Mouse (Mus musculus) hindbrain, embryonic 11.5 days (tissue): ENCODE data around the gene Ccnjl. TPM values are rescaled to one million over a fixed set of nuclear protein-coding genes. Genes with fewer than 3 reads are reported as not detected.

Source experiments
- ATAC-seq: fragments of 200-750 bp; cut with Nextera tagmentation; 2 replicates; pipeline ENCODE4 v1.8.0; 2017; ENCODE audit warnings: mild to moderate bottlenecking, moderate TSS enrichment, moderate library complexity; ENCODE audit not compliant: low FRiP score
- DNase-seq: peaks from one replicate; pipeline ENCODE4 v3.0.0-alpha.2; 2015; ENCODE audit warnings: low spot score
- H3K27ac ChIP-seq: fragments of 300-500 bp; sonication (generic); 2 replicates; pipeline ENCODE4 v1.5.1; 2014; ENCODE audit warnings: mild to moderate bottlenecking, low read depth, low read length
- H3K27me3 ChIP-seq: fragments of 300-500 bp; sonication (generic); 2 replicates; pipeline ENCODE4 v1.6.1; 2014; ENCODE audit warnings: mild to moderate bottlenecking, low read length, moderate library complexity, mixed read lengths; ENCODE audit not compliant: control insufficient read depth, insufficient read depth
- H3K36me3 ChIP-seq: fragments of 300-500 bp; sonication (generic); 2 replicates; pipeline ENCODE4 v1.6.1; 2014; ENCODE audit warnings: mild to moderate bottlenecking, low read length, moderate library complexity, mixed read lengths; ENCODE audit not compliant: control insufficient read depth, insufficient read depth
- H3K4me1 ChIP-seq: fragments of 300-500 bp; sonication (generic); replicated peaks from 2 replicates; pipeline ENCODE4 v1.6.1; 2014; ENCODE audit warnings: low read length, mixed read lengths; ENCODE audit not compliant: control insufficient read depth, insufficient read depth
- H3K4me2 ChIP-seq: fragments of 300-500 bp; sonication (generic); replicated peaks from 2 replicates; pipeline ENCODE4 v1.6.1; 2014; ENCODE audit warnings: mild to moderate bottlenecking, low read depth, low read length
- H3K4me3 ChIP-seq: fragments of 300-500 bp; sonication (generic); 2 replicates; pipeline ENCODE4 v1.5.1; 2014; ENCODE audit warnings: low read depth, low read length
- H3K9ac ChIP-seq: fragments of 300-500 bp; sonication (generic); 2 replicates; pipeline ENCODE4 v1.6.1; 2014; ENCODE audit warnings: low read depth, low read length
- H3K9me3 ChIP-seq: fragments of 300-500 bp; sonication (generic); 2 replicates; pipeline ENCODE4 v1.6.1; 2016; ENCODE audit warnings: low read length; ENCODE audit not compliant: control insufficient read depth
- WGBS: fragments of 180-500 bp; shearing (Covaris S2); extraction: QIAGEN DNeasy Blood & Tissue Kit; methylation state at CpG from one replicate; pipeline ENCODE4 v1.1.7; 2014; 5-methylcytosine and 5-hydroxymethylcytosine counted together
- polyA plus RNA-seq: library from polyadenylated mRNA; unstranded; fragments of >200 nt; fragmentation: Nextera tagmentation; extraction: Ambion mirVana; gene quantifications from 2 replicates; pipeline ENCODE4 v1.2.1, GENCODE M21; 2014

Ccnjl gene
- polyA plus RNA-seq, 1 experiment from 2014 or later, result 37.7 TPM

DNA sequence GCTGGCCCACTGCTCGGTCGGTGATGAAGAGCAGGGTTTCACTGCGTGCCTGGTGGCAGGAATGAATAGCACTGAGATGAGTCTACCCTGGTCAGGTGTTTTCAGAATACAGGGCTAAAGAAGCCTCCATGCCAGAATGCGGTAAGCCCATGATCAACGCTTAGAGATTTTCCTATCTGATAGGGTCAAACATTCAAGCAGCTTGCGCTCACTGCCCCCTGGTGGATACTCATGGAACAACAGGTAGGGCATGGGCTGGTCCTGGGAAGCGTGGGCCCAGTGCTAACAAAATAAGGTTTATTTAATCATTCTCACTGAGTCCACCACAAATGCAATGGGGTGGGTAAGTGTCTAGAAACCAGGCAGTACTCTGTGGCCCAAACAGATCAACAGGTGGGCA lies 35.9 kb upstream of the Ccnjl start:
- WGBS, result 35% methylated on average over 7 of the region's 7 CpGs
- Histone ChIP-seq H3K9me3 (no peaks in the 10 kb centered on the region), H3K36me3 (no peaks in the 10 kb centered on the region), H3K4me1 (no peaks in the 10 kb centered on the region), H3K27me3 (no peaks in the 10 kb centered on the region), H3K9ac (no peak overlapping the region), H3K4me3 (no peak overlapping the region), H3K27ac (no peak overlapping the region), H3K4me2 (no peak overlapping the region)
- DNase-seq (peak; percentile 86), ATAC-seq (peak; percentile 13)

GRCm38 (mm10) chr11:43493815-43494409 lies 34.7 kb upstream of the Ccnjl start:
- WGBS, result 21% methylated on average over 6 of the region's 6 CpGs
- H3K27me3 ChIP-seq, result no peaks in the 10 kb centered on the region
- H3K9me3 ChIP-seq, result no peaks in the 10 kb centered on the region
- DNase-seq (peak; percentile 89), ATAC-seq (peak; percentile 86)
- peak overlapping the region; percentile 42; the same call in 1 of the 2 replicates for H3K27ac ChIP-seq
- H3K36me3 ChIP-seq, result no peaks in the 10 kb centered on the region
- H3K9ac ChIP-seq, result no peak overlapping the region
- no peaks in the 10 kb centered on the region for H3K4me1 ChIP-seq
- no peak overlapping the region for H3K4me3 ChIP-seq
- H3K4me2 ChIP-seq, result no peak overlapping the region

DNA sequence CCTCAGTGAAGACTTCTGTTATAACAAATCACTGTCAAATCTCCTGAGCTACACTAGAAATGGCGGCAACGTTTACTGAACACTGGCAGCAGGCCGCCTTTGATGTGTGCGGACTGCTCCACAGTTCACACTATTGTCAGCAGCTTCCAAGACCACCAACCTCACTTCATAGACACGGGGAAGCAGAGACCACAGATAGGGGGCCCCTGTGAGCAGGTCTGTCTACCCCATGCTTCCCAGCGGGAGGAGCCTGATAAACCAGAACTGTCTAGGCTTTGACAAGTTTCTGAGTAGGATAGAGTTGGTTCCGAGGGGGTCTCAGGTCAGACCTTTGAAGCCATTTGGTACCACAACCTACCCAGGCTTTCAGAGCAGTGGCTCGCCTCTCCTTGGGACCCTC lies 33.5 kb upstream of the Ccnjl start:
- H3K27ac ChIP-seq, result no peak overlapping the region
- no peak overlapping the region for H3K4me3 ChIP-seq
- peak; percentile 41 for DNase-seq

DNA sequence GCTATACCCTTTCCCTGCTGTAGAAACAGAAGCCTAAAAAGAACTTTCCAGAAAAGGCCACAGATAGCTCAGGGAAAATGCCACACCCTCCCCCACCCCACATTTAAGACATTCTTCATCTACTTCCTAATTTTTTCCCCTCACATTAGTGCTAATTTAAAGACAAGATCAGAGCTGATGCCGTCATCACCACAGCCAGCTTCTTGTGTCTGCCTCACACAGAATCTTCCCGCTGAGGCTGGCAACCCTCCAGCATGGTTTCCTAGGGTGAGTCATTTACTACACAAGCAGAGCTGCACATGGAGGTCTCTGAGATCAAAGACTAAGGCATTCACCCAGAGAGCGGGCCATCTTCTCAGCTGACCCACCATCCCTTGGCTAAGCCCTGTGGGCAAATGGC lies 33.1 kb upstream of the Ccnjl start:
- no peak for DNase-seq
- H3K9ac ChIP-seq, result no peak overlapping the region
- H3K27me3 ChIP-seq, result no peaks in the 10 kb centered on the region
- H3K36me3 ChIP-seq, result no peaks in the 10 kb centered on the region
- no peak for ATAC-seq
- H3K9me3 ChIP-seq, result no peaks in the 10 kb centered on the region
- no peaks in the 10 kb centered on the region for H3K4me1 ChIP-seq
- 69% methylated on average over 3 of the region's 3 CpGs for WGBS
- no peak overlapping the region for H3K4me3 ChIP-seq
- no peak overlapping the region for H3K27ac ChIP-seq
- H3K4me2 ChIP-seq, result no peak overlapping the region

More for the DNA sequence above, 33.5 kb upstream of the Ccnjl start:
- no peak overlapping the region for H3K4me2 ChIP-seq
- WGBS, result 45% methylated on average over 8 of the region's 8 CpGs
- no peaks in the 10 kb centered on the region for H3K9me3 ChIP-seq
- no peaks in the 10 kb centered on the region for H3K4me1 ChIP-seq
- no peaks in the 10 kb centered on the region for H3K27me3 ChIP-seq
- no peak overlapping the region for H3K9ac ChIP-seq
- H3K36me3 ChIP-seq, result no peaks in the 10 kb centered on the region
- ATAC-seq, result peak; percentile 35; the same call in 1 of the 2 replicates

DNA sequence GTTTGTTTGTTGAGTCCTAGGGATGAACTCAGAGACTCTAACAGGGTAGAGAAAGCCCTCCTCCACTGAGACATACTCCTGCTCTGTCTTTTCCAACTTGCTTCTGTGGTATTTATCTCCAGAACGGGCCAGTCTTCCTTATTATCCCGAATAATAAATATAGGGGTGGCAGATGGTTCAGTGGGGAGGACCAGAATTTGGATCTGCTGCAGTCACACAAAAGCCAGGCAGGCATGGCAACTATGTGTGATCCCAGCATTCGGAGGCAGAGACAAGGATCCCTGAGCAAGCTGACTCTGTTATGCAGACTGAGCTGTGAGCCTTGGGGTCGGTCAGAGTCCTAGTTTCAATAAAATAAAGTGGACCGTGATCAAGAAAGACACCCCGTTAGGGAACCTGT lies 27.3 kb upstream of the Ccnjl start:
- no peak for ATAC-seq
- H3K9me3 ChIP-seq, result no peaks in the 10 kb centered on the region

DNA sequence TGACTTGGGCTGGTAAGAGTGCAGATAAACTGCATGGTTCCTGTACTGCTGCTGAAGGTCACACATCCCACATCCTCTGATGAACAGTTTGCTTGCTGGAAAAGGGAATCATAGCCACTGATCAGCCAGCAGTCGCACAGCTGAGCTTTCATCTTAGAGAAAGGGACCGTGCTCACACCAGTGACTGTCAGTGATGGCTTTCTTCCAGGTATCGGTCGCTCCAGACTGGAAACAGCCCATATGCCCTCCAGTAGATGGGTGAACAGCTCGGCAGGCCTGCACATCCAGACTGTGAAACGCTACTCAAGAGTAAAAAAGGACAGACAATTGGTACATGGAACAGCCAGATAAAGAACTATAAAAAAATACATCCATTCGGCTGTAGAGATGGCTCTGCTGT lies 23.4 kb upstream of the Ccnjl start:
- ATAC-seq, result no peak
- H3K27me3 ChIP-seq, result no peaks in the 10 kb centered on the region
- H3K4me3 ChIP-seq, result no peak overlapping the region
- no peaks in the 10 kb centered on the region for H3K36me3 ChIP-seq
- H3K27ac ChIP-seq, result no peak overlapping the region
- H3K9ac ChIP-seq, result no peak overlapping the region
- DNase-seq, result no peak
- H3K4me1 ChIP-seq, result no peaks in the 10 kb centered on the region
- H3K9me3 ChIP-seq, result no peaks in the 10 kb centered on the region
- 93% methylated on average over 7 of the region's 7 CpGs for WGBS
- no peak overlapping the region for H3K4me2 ChIP-seq

More for the DNA sequence above, 27.3 kb upstream of the Ccnjl start:
- 89% methylated on average over 6 of the region's 6 CpGs for WGBS
- Histone ChIP-seq H3K4me3 (no peak overlapping the region), H3K9ac (no peak overlapping the region), H3K36me3 (no peaks in the 10 kb centered on the region), H3K4me2 (no peak overlapping the region), H3K27me3 (no peaks in the 10 kb centered on the region), H3K27ac (no peak overlapping the region), H3K4me1 (no peaks in the 10 kb centered on the region)
- DNase-seq, result no peak

DNA sequence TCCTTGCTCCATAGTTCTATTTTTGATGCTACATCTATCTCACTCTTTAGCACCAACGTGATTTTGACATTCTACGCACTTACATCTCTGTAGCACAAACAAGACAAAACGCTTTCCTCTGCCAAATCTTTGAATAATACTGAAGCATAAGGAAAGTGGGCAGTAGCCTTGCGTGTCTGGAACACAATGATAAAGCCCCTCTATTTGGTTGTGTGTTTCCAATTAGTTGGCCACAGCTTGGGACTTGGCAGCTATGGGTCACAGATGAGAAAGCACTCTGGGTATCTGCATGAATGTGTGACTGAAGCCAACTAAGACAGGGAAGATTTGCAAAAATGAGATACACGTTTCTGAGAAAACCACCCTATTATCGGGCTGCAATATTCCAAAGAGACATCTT lies 20.6 kb upstream of the Ccnjl start:
- Histone ChIP-seq H3K27me3 (no peaks in the 10 kb centered on the region), H3K9me3 (no peaks in the 10 kb centered on the region), H3K27ac (no peak overlapping the region), H3K4me1 (no peaks in the 10 kb centered on the region), H3K36me3 (no peaks in the 10 kb centered on the region), H3K9ac (no peak overlapping the region), H3K4me3 (no peak overlapping the region), H3K4me2 (no peak overlapping the region)
- 89% methylated on average over 6 of the region's 6 CpGs for WGBS
- no peak for DNase-seq
- no peak for ATAC-seq

GRCm38 (mm10) chr11:43509878-43510277 lies 18.7 kb upstream of the Ccnjl start:
- WGBS, result 95% methylated on average over 5 of the region's 5 CpGs
- no peak overlapping the region for H3K27ac ChIP-seq

DNA sequence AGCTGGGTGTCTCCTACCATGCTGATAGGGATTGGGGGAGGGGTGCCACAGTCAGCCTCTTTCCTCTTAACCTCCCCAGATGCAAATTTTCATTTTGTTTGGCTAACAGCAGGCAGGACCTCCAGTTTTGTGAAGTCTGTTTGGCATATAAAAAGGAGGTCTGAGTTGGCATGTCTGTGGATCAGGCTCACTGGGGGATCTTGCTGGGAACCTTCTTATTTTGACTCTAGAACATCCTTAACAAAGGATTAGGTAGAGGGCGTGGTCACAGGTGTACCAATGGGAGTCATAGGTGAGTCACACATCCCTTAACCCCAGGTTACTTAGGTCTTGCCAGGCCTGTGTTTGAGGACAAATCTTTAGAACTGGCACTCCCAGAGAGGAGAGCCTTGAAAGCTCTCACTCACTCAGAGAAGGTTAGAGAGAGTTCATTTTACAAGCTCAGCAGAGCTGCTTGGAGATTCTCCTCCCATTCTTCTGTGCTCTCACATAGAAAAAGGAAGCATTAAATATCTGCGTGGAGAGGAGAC lies 15.9 kb upstream of the Ccnjl start:
- no peaks in the 10 kb centered on the region for H3K9me3 ChIP-seq
- no peaks in the 10 kb centered on the region for H3K36me3 ChIP-seq
- H3K4me1 ChIP-seq, result no peaks in the 10 kb centered on the region
- H3K27me3 ChIP-seq, result no peaks in the 10 kb centered on the region
- H3K4me3 ChIP-seq, result no peak overlapping the region
- H3K9ac ChIP-seq, result no peak overlapping the region
- WGBS, result 69% methylated on average over 2 of the region's 2 CpGs
- DNase-seq (no peak), ATAC-seq (no peak)
- H3K27ac ChIP-seq, result no peak overlapping the region
- H3K4me2 ChIP-seq, result no peak overlapping the region

More at GRCm38 (mm10) chr11:43509878-43510277, 18.7 kb upstream of the Ccnjl start:
- Histone ChIP-seq H3K9me3 (no peaks in the 10 kb centered on the region), H3K4me1 (no peaks in the 10 kb centered on the region), H3K9ac (no peak overlapping the region), H3K4me3 (no peak overlapping the region), H3K27me3 (no peaks in the 10 kb centered on the region), H3K36me3 (no peaks in the 10 kb centered on the region), H3K4me2 (no peak overlapping the region)
- DNase-seq, result no peak
- no peak for ATAC-seq
